Mouse (Mus musculus) layer of hippocampus, postnatal 36 days (tissue): Measurements from ENCODE around the gene Trim2. TPM values are rescaled to one million over a fixed set of nuclear protein-coding genes. Genes with fewer than 3 reads are reported as not detected.

Experiments
- DNase-seq, 2 experiments: peaks; one replicate each; pipeline ENCODE4 v3.0.0; 2022
- total RNA-seq, 2 experiments: library from RNA; stranded (reverse); gene quantifications; 2 replicates each; pipeline ENCODE4 v1.2.3; 2021

Gene Trim2
- total RNA-seq, 2 experiments from 2014 or later: 410 to 433 TPM

DNA sequence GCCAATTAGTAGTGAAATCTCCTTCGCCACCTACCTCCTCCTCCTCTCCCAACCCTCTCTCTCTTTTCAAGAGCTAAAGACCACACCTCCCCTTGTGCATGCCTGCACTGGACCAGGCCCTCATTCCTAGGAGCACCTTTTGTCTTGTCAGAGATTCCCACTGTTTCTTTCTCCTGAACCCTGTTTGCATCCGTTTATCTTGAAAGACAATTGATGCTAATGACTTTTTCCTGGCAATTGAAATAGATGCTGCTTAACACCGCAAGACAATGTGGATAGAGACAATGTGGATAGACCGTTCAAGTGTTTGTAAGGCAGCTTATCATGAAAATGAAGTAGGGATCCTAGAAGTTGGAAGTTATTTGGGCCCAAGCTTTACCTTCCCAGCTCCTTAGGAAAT lies 125.0 kb downstream of the Trim2 start:
- DNase-seq: no peak

DNA sequence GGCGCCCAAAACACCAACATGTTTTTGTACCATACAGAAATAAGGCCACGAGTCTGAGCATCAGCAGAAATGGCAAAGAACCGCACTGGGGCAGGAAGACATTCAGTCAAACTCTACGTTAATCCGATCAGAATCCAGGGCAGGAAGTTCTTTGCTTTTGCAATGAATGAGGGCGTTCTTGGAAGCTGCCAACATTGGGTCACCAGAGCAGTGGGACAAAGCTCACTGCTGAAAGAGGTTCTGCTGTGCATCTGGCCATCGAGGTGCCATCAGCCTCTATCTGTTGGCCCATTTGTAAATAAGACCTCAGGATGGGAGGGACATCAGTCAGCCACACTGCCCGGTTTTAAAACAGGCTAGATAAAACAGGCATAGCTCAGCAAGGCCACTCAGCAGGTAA lies 125.6 kb downstream of the Trim2 start:
- DNase-seq: no peak

DNA sequence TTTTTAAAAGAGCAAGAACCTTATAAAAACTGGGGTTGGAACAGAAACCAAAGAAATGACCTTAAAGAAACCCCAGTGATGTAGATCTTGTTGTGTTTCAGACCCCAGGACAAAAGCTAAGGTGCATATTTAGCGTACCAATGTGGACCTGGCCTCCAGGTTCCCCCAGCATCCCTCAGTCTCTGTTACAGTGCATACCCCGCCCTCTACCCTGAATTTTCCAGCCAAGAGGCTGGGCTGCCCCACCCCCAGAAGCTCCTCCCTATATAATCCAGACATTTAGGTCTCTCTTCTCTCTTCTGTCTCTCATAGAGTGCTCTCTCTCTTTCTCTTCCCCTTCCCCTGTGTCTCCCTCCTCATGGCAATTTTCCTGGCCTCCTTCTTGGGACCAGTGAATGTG lies 126.4 kb downstream of the Trim2 start:
- no peak for DNase-seq

- DNase-seq: no peak
Observed at GRCm38 (mm10) chr3:84177834-84178233, 128.8 kb downstream of the Trim2 start.

- peak; percentile 47 to 77 for DNase-seq
Observed at GRCm38 (mm10) chr3:84175337-84176315, 131.1 kb downstream of the Trim2 start.

GRCm38 (mm10) chr3:84173581-84174154 lies 133.0 kb downstream of the Trim2 start, which contains the start of gene Gm6525:
Gm6525 (plus strand) TSS chr3:84174104.
- no peak for DNase-seq

GRCm38 (mm10) chr3:84172406-84172805 lies 134.3 kb downstream of the Trim2 start:
- no peak for DNase-seq

DNA sequence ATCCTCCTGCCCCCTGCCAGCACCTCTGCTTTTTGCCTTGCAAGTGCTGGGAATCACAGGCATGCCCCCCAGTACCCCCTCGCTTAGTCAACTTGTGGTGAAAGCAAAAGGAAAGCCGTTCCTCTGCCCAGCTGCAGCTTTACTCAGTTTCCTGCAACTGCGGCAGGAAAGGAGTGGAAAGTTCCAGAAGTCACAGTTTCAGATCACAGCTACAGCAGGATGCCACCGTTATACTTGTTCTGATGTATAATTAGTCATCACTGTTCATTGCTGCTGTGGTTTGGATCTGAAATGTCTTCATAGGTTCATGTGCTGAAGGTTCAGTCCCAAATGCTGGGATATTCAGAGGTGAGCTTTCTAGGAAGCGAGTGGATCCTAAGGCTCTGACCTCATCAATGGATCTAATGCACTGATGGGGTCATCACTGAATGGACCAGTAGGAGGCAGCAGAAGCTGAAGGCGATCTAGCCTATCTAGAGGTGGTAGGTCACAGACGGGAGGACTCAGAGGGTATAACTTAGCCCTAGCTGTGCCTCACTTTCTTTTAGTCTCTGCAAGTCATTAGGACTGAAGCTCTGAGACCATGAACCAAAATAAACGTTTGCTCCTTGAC lies 137.2 kb downstream of the Trim2 start:
- DNase-seq: peak in 1 of 2 experiments; percentile 2

- DNase-seq: no peak
Observed at GRCm38 (mm10) chr3:84168943-84169342, 137.7 kb downstream of the Trim2 start.

DNA sequence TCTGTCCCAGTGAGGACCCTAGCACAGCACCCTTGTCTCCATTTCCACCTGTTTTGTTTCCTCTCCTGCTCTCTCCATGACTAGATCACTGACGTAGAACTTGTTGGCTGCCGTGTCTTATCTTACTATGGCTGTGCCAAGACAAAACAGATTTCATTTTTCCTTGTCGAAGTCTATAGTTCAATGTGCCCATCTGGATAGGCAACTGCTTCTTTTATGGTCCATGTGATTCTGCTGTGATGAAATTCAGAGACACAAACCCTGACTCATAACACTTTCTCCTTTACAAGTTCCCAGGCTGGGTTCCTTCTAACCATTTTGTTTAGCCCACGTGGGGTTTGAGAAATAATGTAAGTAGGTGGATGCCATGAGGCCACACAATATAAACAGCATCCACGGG lies 140.6 kb downstream of the Trim2 start:
- DNase-seq: no peak

GRCm38 (mm10) chr3:84165391-84165790 lies 141.3 kb downstream of the Trim2 start:
- DNase-seq: no peak

- no peak for DNase-seq
Observed at GRCm38 (mm10) chr3:84157559-84158350, 148.9 kb downstream of the Trim2 start.

GRCm38 (mm10) chr3:84157011-84157410 lies 149.7 kb downstream of the Trim2 start:
- DNase-seq: no peak

GRCm38 (mm10) chr3:84156105-84156504 lies 150.6 kb downstream of the Trim2 start:
- no peak for DNase-seq

- peak; percentile 96 for DNase-seq
Observed at GRCm38 (mm10) chr3:84155558-84156006, 151.1 kb downstream of the Trim2 start, which contains the start of gene Mnd1. Mnd1 (minus strand) TSS chr3:84155786.

GRCm38 (mm10) chr3:84155146-84155545 lies 151.5 kb downstream of the Trim2 start:
- no peak for DNase-seq

GRCm38 (mm10) chr3:84154721-84155141 lies 151.9 kb downstream of the Trim2 start:
- no peak for DNase-seq

- no peak for DNase-seq
Observed at GRCm38 (mm10) chr3:84149831-84150230, 156.8 kb downstream of the Trim2 start.

- DNase-seq: no peak
Observed at GRCm38 (mm10) chr3:84140947-84141346, 165.7 kb downstream of the Trim2 start.

DNA sequence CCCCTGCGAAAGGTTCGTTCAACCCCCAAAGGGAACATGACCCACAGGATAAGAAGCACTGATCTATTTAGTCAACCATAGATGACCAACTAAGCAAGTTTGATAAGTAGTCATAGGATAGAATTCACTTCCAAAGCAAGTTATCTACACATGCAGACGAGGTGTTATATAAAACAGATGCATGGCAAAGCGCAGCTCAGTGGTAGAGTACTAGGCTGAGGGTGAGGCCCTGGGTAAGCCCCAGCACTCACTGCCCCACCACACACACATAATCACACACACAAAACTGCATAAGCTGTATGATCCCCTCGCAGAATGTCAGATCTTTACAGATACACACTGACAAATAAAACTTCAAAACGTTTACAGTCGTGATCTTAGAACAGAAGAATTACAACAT lies 170.2 kb downstream of the Trim2 start:
- DNase-seq: no peak

- no peak for DNase-seq
Observed at GRCm38 (mm10) chr3:84135933-84136332, 170.7 kb downstream of the Trim2 start.

DNA sequence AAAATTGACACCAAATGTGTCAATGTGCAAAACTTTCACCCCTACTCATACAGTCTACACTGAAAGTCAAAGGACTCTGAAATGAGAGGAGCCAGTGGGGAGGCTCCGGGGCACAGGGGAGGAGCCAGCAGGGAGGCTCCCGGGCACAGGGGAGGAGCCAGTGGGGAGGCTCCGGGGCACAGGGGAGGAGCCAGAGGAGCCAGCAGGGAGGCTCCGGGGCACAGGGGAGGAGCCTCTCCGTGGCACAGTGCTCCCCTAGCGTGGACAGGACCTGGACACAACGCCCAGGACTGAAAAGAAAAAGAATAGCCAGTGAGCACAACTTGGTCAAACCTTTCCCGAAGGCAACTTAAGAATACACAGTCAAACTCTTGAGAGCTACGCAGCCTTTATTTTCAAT lies 171.3 kb downstream of the Trim2 start:
- no peak for DNase-seq
